Mouse (Mus musculus) left cerebral cortex, postnatal 36 days (tissue): ENCODE measurements around the gene Bag5. TPM values are rescaled to one million over a fixed set of nuclear protein-coding genes. Genes with fewer than 3 reads are reported as not detected.

Experiments used
- DNase-seq, 2 experiments: peaks; one replicate each; pipeline ENCODE4 v3.0.0; 2021 to 2022; ENCODE audit warnings: low spot score in 2 of 2, mixed read lengths in 1 of 2
- intact Hi-C: fragments of 180-260 bp; cut with DNase I; formaldehyde crosslinking; loops from one replicate; pipeline ENCODE4 v1.15.1; 2025
- total RNA-seq, 2 experiments: library from RNA; stranded (reverse); gene quantifications; 2 replicates each; pipeline ENCODE4 v1.2.3; 2021

Gene Bag5
- total RNA-seq, 2 experiments from 2014 or later = 57.0 to 57.8 TPM

DNA sequence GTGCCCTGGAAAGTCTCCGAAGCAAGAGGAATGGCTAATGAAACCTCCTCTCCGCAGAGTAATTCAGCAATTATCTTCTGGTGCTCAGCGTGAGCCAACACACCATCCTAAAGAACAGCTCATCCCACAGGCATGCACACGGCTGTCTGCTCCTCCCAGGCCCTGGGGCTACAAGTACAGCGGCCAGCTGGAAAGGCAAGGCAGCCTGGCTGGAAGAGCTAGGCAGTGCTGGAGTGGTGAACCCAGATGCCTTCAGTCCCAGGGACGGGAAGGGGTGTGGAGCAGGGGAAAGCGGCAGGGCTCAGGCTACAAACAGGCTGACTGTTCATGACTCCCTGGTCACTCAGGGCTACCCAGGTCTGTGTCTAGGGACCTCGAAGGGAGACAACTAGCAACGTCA, 8.4 kb downstream of the Bag5 start:
- intact Hi-C loops = no loop called here
- DNase-seq = no peak

- DNase-seq = no peak
- intact Hi-C loops = no loop called here
Measured at GRCm38 (mm10) chr12:111703301-111703700, 9.8 kb downstream of the Bag5 start.

DNA sequence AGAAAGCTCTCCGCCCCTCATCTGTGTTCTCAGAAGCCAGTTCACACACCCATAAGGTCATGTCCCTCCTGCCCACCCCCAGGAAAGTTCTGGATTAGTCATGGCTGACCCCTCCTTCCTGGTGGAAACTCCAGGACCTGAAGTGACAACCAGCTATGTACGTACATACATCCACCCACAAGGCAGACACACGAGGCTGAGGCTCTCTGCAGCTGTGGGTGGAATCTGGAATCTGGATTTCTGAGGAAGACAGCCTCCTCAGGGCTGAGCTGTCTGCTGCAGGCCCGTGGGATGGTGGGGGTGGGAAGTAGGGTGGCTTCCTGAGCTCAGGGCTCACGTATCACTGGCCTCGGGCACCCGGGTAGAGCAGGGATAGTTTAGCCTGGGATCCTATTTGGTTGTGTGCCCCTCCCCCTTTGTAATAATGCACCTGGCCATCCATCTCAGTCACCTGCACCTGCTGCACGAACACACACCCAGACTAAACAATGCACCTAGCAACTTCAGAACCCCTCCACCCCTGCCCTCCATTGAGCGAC, 12.1 kb downstream of the Bag5 start:
- intact Hi-C loops = no loop called here
- DNase-seq = peak in 1 of 2 experiments; percentile 46

- intact Hi-C loops = loop anchor here (5.0 kb wide), 1 partner anchor 47 kb away; no protein-coding TSS in a partner anchor
- DNase-seq = peak in 1 of 2 experiments; percentile 45
Measured at GRCm38 (mm10) chr12:111699542-111699941, 13.5 kb downstream of the Bag5 start.

DNA sequence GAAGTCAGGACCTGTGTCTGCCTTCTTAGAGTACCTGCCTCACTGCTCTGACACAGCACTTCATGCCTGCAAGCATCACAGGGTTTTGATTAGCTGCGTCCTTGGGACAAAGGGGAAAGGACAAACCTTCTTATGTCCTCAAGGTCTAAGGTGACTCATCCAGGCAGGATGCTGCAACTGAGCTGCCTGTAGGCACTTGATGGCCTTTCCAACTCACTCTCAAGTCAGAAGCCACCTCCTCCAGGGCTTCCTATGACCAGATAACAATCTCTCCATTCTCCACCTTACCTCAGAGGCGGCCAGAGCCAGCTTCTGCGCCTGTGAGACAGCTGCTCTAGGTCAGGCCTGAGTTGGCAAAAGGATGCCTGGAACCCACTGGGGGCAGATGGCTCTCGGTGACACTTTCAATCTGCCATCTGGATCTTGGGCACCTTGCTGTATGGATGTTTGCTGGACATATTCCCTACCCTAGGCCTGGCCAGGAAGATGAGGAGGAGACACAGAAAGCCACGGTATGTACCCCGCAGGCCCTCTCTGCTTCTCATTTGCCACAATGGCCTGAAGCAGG, 14.6 kb downstream of the Bag5 start:
- intact Hi-C loops = loop anchor here (5.0 kb wide), 1 partner anchor 46 kb away; no protein-coding TSS in a partner anchor
- no peak for DNase-seq

DNA sequence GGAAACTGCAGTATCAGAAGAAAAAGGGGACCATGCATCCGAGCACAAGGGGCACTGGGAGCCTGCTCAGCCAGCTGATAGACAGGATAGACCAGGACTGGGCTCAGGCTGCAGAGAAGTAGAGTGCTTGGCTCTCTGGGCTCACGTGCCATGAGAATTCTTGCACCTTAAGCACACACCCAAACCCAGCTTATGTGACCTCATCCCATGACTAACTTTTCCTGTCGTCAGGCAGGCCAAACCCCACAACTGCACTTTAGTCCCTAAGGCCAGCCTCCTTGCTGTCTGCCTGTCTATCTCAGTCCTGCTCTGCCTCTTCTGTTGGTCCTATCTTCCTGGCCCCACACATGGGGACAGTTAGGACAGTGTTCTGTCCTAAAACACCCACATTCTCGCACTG, 15.3 kb downstream of the Bag5 start:
- DNase-seq = no peak
- intact Hi-C loops = loop anchor here (5.0 kb wide), 1 partner anchor 45 kb away; no protein-coding TSS in a partner anchor

GRCm38 (mm10) chr12:111696239-111696638, 16.8 kb downstream of the Bag5 start:
- intact Hi-C loops = loop anchor here (5.0 kb wide), 1 partner anchor 44 kb away; no protein-coding TSS in a partner anchor
- peak; percentile 72 to 77 for DNase-seq

- DNase-seq = peak; percentile 50 to 51
- intact Hi-C loops = loop anchor here (1.0 to 5.0 kb wide), 2 partner anchors 24 to 43 kb away; no protein-coding TSS in a partner anchor
Measured at GRCm38 (mm10) chr12:111694880-111695804, 17.9 kb downstream of the Bag5 start.

DNA sequence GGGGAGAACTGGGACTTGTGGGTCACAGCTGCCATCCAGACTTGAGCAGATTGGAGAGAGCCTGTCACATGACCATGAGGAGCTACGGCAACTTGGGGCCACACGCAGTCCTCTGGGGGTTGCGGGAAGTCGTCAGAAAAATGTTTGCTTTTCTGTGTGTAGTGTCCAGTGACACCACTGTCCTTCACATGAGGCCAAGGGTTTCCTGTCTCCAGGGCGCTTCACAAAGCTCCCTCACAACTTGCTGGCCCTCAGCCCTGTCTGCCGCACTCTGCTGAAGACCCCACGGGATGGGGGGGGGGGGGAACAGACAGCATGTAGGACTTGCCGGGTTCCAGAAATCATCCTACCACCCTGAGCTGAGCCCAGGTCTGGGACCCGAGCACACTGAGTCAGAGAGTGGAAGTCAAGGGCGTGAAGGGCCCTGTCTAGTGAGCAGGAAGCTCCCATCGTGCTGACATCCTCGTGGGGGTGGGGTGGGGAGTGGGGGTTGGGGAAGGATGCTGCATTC, 18.7 kb downstream of the Bag5 start:
- intact Hi-C loops = no loop called here
- peak in 1 of 2 experiments; percentile 37 for DNase-seq

GRCm38 (mm10) chr12:111693341-111694270, 19.5 kb downstream of the Bag5 start:
- peak; percentile 52 to 59 for DNase-seq
- intact Hi-C loops = no loop called here

GRCm38 (mm10) chr12:111692899-111693298, 20.2 kb downstream of the Bag5 start:
- DNase-seq = no peak
- intact Hi-C loops = no loop called here

GRCm38 (mm10) chr12:111691346-111691872, 21.6 kb downstream of the Bag5 start:
- intact Hi-C loops = no loop called here
- DNase-seq = peak in 1 of 2 experiments; percentile 37

- no peak for DNase-seq
- intact Hi-C loops = no loop called here
Measured at GRCm38 (mm10) chr12:111689426-111689825, 23.6 kb downstream of the Bag5 start.

- intact Hi-C loops = no loop called here
- no peak for DNase-seq
Measured at GRCm38 (mm10) chr12:111688069-111688428, 25.0 kb downstream of the Bag5 start.

- DNase-seq = peak; percentile 63 to 69
- intact Hi-C loops = no loop called here
Measured at GRCm38 (mm10) chr12:111687350-111688068, 25.5 kb downstream of the Bag5 start.

- intact Hi-C loops = no loop called here
- no peak for DNase-seq
Measured at GRCm38 (mm10) chr12:111686390-111686789, 26.7 kb downstream of the Bag5 start.

GRCm38 (mm10) chr12:111682806-111683205, 30.3 kb downstream of the Bag5 start:
- intact Hi-C loops = no loop called here
- no peak for DNase-seq

DNA sequence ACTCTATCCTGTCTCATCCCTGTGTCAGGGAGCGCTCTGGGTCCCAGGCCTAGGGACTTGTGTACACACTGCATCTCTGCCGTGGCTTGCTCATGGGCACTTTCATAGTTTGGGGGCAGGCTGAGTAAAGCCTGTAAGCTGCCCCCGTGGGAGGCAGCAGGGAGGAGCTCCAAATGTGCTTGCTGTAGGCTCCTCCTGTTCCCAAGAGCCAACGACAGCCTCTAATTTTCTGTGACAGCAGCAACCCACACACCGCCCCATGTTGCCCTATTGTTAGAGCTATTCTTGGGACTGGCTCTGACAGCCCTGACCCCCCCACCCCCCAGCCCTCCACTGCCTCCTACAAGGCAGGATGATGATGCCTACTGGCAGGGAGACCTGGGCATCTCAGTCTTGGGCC, 31.1 kb downstream of the Bag5 start:
- no peak for DNase-seq
- intact Hi-C loops = no loop called here
